Mouse (Mus musculus): ENCODE measurements around the gene Pfkfb2. TPM values are rescaled to one million over a fixed set of nuclear protein-coding genes. Genes with fewer than 3 reads are reported as not detected.

Gene Pfkfb2
- polyA plus RNA-seq, 1 experiment: 22.9 TPM

GRCm38 (mm10) chr1:130737916-130738315 lies 8.9 kb upstream of the Pfkfb2 start:
- DNase-seq (ENCODE audit: low spot score): no peak

GRCm38 (mm10) chr1:130737411-130737881 lies 8.4 kb upstream of the Pfkfb2 start:
- no peak for DNase-seq (ENCODE audit: low spot score)

- DNase-seq (ENCODE audit: low spot score): no peak
Observed at GRCm38 (mm10) chr1:130734852-130735251, 5.8 kb upstream of the Pfkfb2 start.

GRCm38 (mm10) chr1:130734452-130734851 lies 5.4 kb upstream of the Pfkfb2 start:
- no peak for DNase-seq (ENCODE audit: low spot score)

- DNase-seq (ENCODE audit: low spot score): no peak
Observed at GRCm38 (mm10) chr1:130733671-130734070, 4.6 kb upstream of the Pfkfb2 start.

GRCm38 (mm10) chr1:130732706-130733658 lies 3.9 kb upstream of the Pfkfb2 start:
- no peak for DNase-seq (ENCODE audit: low spot score)

GRCm38 (mm10) chr1:130731741-130732337 lies 2.8 kb upstream of the Pfkfb2 start, which contains the start of gene AA986860:
TSS of gene AA986860 (plus strand) at chr1:130731976.
- DNase-seq (ENCODE audit: low spot score): no peak

- no peak for DNase-seq (ENCODE audit: low spot score)
Observed at GRCm38 (mm10) chr1:130728708-130729107, 345 bp downstream of the Pfkfb2 start.

GRCm38 (mm10) chr1:130728070-130728469 lies 983 bp downstream of the Pfkfb2 start:
- no peak for DNase-seq (ENCODE audit: low spot score)

GRCm38 (mm10) chr1:130726396-130726795 lies 2.7 kb downstream of the Pfkfb2 start:
- DNase-seq (ENCODE audit: low spot score): no peak

GRCm38 (mm10) chr1:130724206-130724605 lies 4.8 kb downstream of the Pfkfb2 start:
- DNase-seq (ENCODE audit: low spot score): no peak

- DNase-seq (ENCODE audit: low spot score): peak; percentile 94
Observed at GRCm38 (mm10) chr1:130717291-130717871, 11.7 kb downstream of the Pfkfb2 start, which contains the start of gene Yod1. TSS of gene Yod1 (plus strand) at chr1:130717327.

- no peak for DNase-seq (ENCODE audit: low spot score)
Observed at GRCm38 (mm10) chr1:130716513-130717290, 12.4 kb downstream of the Pfkfb2 start.

GRCm38 (mm10) chr1:130716218-130716512 lies 12.9 kb downstream of the Pfkfb2 start:
- DNase-seq (ENCODE audit: low spot score): no peak

GRCm38 (mm10) chr1:130715561-130716217 lies 13.4 kb downstream of the Pfkfb2 start, which contains the start of gene Gm29427:
TSS of gene Gm29427 (minus strand) at chr1:130715799.
- DNase-seq (ENCODE audit: low spot score): peak; percentile 96

GRCm38 (mm10) chr1:130714046-130714445 lies 15.0 kb downstream of the Pfkfb2 start:
- no peak for DNase-seq (ENCODE audit: low spot score)

GRCm38 (mm10) chr1:130710283-130711080 lies 18.6 kb downstream of the Pfkfb2 start:
- no peak for DNase-seq (ENCODE audit: low spot score)

GRCm38 (mm10) chr1:130703613-130704012 lies 25.4 kb downstream of the Pfkfb2 start:
- DNase-seq (ENCODE audit: low spot score): no peak

- DNase-seq (ENCODE audit: low spot score): no peak
Observed at GRCm38 (mm10) chr1:130701976-130702375, 27.1 kb downstream of the Pfkfb2 start.

- DNase-seq (ENCODE audit: low spot score): no peak
Observed at GRCm38 (mm10) chr1:130699937-130700633, 29.0 kb downstream of the Pfkfb2 start.

Data from urinary bladder, adult 2 months (tissue).